Mouse (Mus musculus) spleen, postnatal 4 days (tissue): Measurements from ENCODE around the gene Ctsw.
A peak's percentile ranks its signal among the peaks of the same experiment; 100 is the strongest.

Experiments
- DNase-seq, 2 experiments: peaks; one replicate each; pipeline ENCODE4 v3.0.0; 2022; ENCODE audit warnings: low spot score in 2 of 2

Ctsw gene

GRCm38 (mm10) chr19:5431911-5432464 lies 36.3 kb downstream of the Ctsw start:
- no peak for DNase-seq

- no peak for DNase-seq
Measured at GRCm38 (mm10) chr19:5430408-5430807, 37.9 kb downstream of the Ctsw start.

- DNase-seq = no peak
Measured at GRCm38 (mm10) chr19:5429806-5430205, 38.5 kb downstream of the Ctsw start.

DNA sequence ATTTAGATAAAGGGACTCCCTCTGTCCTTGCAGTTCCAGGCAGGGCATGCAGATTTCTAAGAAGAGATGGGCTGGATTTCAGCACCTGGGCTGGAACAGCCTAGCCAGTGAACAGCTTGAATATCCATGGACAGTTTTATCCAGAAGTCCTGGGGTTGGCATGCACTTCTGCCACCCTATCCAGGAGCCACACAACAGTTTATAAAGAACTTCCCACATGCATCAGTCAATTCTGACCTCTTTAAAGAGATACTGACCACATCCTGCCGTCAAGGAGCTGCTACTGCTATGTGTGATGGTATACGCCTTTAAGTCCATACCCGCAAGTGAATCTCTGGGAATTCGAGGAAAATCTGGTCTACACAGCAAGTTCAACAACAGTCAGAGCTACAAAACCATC lies 39.1 kb downstream of the Ctsw start:
- no peak for DNase-seq

DNA sequence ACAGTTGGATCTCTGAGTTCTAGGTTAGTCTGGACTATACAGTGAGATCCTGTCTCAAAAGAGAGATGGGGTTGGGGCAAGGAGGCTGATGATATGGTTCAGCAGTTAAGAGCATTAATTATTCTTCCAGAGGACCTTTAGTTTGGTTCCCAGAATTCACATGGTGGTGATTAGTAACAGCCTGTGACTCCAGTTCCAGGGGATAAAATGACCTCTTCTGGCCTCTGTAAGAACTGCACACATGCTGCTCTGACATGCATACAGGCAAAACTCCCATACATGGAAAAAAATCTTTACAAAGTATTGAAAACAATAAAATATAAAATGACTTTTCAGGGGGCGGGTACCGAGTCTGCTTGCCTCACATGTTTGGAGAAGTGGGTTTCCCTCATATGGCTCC lies 40.2 kb downstream of the Ctsw start:
- DNase-seq = no peak

GRCm38 (mm10) chr19:5426640-5427290 lies 41.5 kb downstream of the Ctsw start:
- DNase-seq = no peak

GRCm38 (mm10) chr19:5425906-5426565 lies 42.3 kb downstream of the Ctsw start:
- no peak for DNase-seq

DNA sequence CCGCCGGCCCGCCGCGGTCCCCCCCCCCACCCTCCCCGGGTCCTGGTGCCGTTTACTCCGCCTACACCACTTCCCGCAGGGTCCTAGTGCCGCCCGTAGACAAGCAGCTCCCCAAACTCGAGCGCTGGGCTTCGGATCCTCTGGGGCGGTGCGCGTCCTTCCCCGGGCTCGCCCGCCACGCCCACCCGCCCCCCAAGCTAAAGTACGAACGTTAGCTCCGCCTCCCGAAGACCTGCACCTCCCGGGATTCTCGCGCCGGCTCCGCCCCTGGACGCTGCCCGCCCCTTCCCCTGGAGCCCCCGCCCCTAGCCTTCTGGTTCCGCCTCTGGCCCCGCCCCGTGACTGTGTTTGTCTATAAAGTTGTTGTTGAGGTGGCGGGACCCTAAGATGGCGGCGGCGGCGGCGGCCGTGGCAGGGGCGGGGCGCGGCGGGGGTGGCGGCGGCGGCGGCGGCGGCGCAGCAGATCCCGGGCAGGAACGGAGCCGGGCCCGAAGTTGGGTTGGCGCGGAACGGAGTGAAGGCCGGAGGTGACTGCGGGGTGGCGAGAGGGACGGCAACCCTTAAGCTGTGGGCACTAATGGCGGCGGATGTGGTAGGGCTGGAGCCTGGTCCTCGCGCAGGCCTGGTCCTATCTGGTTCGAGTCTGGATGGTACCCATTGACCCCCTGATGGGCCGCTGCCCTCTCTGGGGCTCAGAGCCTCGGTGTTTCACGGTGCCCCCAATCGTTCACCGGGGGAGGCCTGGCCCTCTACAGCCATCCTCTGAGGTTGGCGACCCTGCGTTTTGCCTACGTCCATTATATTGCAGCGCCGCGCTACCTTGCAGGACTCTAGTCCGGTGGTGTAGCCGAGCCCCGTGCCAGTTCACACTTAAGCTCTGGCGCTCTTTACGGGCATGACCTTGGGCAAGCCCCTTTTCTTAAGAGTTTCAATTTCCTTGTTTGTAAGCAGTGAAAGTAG lies 43.2 kb downstream of the Ctsw start, which contains the start of the genes Drap1 and AI837181:
TSS of gene Drap1 (minus strand) at position 198 of the 960 bp plus-strand sequence.
TSS of gene AI837181 (plus strand) at position 363 of the 960 bp plus-strand sequence.
- DNase-seq = peak; percentile 97 to 98

GRCm38 (mm10) chr19:5424092-5424781 lies 44.1 kb downstream of the Ctsw start:
- DNase-seq = peak; percentile 67 to 86

DNA sequence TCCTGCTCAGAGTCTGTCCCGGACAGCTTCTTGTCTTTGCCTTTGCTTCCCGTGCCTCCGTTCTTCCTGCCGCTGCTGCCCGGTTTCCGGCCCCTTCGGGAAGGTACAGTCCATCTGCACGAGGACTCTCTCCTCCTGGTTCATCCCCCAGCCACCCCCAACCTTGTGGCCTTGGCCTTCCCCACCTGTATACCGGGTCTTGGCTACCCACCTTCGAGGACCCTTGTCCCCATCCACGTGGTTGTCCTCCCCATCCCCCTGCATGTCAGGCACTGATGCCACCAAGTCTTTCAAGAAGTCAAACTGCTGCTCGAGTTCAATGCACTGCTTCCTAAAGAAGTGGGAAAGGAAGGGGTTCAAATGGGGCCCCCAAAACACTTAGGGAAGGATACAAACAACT lies 44.7 kb downstream of the Ctsw start:
- peak in 1 of 2 experiments; percentile 65 for DNase-seq

DNA sequence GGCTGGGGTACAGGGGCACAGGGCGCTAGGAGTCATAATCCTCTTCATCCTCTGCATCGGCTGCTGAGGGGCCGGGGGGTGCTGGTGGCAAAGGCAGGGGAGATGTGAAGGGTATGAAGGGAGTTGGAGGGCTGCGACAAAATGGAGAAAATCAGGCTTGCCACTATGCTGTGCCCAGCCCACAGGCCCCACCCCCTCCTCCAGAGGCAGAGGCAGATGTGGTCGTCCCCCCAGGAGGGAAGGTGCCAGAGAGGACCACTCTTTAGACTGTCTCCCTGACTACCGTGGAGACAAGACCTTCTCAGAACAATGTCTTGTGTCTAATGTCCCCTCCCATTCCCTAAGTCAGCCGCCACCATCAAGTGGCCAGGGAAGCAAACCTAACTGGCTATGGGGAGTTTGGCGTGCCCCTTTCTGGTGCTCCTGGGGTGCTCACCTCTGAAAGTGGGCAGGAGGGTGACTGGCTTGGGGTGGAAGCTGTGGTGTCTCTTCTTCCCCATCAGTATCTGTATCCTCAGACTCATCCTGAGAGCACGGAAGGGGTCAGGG lies 45.3 kb downstream of the Ctsw start:
- DNase-seq = no peak

DNA sequence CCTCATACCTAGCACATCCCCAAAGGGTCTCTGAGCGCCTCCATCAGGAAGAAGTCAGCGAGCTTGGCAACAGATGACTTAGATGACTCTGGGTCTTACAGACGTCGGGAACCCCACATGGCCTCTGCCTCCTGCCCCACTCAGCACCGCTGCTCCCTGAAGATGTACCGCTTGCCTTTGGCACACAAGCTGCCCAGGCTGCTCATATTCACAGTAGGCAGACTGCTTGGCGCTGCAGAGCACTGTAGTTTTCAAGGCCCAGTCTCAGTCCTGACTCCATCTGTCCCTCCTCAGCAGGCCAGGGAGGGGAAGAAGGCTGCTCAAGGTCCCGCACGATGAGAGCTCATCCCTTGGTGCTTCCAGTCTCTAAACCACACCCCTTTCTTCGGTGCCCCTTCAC lies 46.0 kb downstream of the Ctsw start:
- DNase-seq = no peak

- no peak for DNase-seq
Measured at GRCm38 (mm10) chr19:5421784-5422183, 46.5 kb downstream of the Ctsw start.

DNA sequence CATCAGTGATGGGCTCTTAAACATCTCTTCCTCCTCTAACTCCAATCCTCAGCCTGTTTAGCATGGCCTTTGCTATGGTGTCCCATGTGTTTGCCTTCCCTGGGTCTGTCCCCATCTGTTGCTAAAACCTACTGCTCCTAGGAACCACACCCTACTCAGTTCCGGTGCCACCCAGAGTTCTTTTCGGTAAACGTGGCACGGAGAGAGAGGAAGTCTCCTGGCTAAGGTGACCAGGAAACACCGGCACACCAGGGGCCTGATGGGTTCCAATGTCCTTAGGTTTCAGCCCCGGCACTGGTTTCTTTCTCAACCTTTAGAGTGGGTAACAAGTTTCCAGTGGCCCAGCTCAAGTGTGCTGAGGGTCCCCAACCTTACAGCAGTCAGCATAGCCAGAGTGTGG lies 47.7 kb downstream of the Ctsw start:
- DNase-seq = no peak

GRCm38 (mm10) chr19:5419630-5420029 lies 48.7 kb downstream of the Ctsw start:
- no peak for DNase-seq

- DNase-seq = no peak
Measured at GRCm38 (mm10) chr19:5418750-5419466, 49.4 kb downstream of the Ctsw start.
